Mouse (Mus musculus): Measurements from ENCODE around the gene Macrod2.

DNA sequence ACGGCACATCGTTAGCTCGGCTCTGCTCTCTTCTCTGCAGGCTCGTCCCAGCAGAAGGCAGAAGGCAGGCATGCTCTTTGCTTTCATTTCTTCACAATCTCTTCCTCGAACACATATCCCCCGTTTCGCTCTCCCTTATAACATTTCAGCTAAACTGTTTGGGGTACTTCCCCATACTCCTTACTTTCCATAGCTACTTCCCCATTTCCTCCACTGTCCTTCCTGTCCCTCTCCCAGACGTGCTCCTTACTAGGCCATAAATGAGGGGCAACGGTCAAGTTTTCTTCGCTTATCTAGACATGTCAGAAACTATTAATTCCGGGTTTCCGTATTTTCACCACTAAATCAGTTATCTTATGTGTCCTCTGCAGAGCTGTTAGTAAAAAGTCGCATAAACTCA, 383.1 kb downstream of the Macrod2 start:
- TF ChIP-seq POLR2A (IDR thresholded peaks at IDR 0.05; ENCODE audit: control insufficient read depth, low read depth, low read length): no peak
- no peak for TF ChIP-seq CTCF (IDR thresholded peaks at IDR 0.05; ENCODE audit: control insufficient read depth, insufficient read depth, insufficient replicate concordance, low read depth, low read length)

Measured in testis, adult 2 months (tissue).